Mouse (Mus musculus) kidney, adult 10 weeks (tissue): ENCODE measurements around the gene Wars. TPM values are rescaled to one million over a fixed set of nuclear protein-coding genes. Genes with fewer than 3 reads are reported as not detected.

Experiments
- polyA plus RNA-seq: library from polyadenylated mRNA; stranded (reverse); fragments of 350-450 nt; fragmentation: Illumina TruSeq; extraction: RNeasy Lipid Tissue Mini Kit (QIAGEN cat#74804); gene quantifications from one replicate; pipeline ENCODE4 v1.2.3, GENCODE M21; 2014; ENCODE audit warnings: low read depth, low replicate concordance

Wars gene
- polyA plus RNA-seq, result 10.3 TPM

GRCm38 (mm10) chr12:108893715-108894431, at the start of gene Wars:
Wars (minus strand) TSS chr12:108894174.

DNA sequence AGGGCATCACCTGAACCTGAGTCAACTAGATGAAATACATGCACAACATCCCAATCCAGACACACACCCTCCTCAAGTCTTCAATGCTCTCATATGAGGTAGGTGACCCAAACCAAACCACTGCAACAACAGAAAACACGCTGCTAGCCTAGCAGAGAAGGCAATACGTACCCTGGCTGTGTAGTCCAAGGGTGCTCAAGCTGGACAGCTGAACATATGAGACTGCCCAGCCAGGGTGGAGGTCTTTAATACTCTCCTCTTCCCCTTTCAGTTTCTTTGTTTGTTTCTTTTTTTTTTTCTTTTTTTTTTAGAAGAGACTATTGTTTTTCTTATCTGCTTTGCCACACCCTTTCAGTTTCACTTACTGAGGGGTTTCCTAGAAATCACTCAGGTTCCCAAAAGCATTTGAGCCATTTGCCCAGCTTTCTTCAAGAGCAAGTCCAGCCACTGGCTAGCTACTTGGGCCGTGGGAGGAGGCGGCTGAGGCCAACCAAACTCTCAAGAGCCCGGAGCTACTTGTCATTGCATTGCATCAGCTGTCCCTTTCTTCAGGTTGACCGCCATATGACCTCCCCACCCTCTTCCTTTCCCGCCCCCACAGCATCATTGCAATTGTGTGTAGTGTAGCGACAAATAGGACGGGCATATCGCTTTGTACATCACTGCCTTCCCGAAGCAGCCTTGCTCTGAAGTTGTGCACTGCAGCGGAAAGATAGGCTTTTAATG, 822 bp downstream of the Wars start, which contains the start of gene Wdr25:
Wdr25 (plus strand) TSS at position 643 of the 726 bp plus-strand sequence.

DNA sequence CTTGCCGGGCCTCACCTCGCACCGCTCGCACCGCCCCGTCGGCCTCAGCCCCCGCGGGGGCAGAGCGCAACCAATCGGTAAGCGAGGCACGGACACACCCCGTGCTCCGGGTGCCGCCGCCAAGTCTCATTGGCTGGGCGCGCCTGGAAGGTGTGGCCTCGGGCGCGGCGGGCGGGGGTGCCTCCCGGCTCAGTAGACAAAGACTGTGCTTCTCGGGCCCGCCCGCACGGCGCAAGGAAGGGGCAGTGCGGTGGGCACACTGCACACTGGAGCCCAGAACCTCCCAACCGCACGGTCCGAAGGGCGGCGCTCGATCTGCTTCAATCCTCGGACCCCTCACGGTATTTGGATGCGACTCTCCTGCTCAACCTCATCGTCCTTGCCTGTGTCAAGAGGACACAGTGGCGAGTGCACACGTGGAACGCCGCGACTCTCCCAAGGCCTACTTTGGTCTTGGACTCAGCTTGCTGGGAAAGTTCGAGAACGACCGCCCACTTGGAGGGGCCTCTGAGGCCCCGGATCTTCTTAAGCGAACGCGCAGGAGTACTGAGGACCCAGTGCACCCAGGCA, 58.0 kb downstream of the Wars start, which contains the start of the genes Slc25a29 and Slc25a47:
Slc25a29 (minus strand) TSS at position 44 of the 570 bp plus-strand sequence.
Slc25a47 (plus strand) TSS at position 207 of the 570 bp plus-strand sequence.

Other genes starting within 250 kb of the Wars start
- 0.61 TPM for gene Degs2, start 191.9 kb downstream of the Wars start, polyA plus RNA-seq
- gene Yy1, start 101.2 kb downstream of the Wars start, polyA plus RNA-seq, result 56.5 TPM
- not detected for gene Slc25a29, start 58.3 kb downstream of the Wars start, polyA plus RNA-seq
- not detected for gene Slc25a47, start 58.1 kb downstream of the Wars start, polyA plus RNA-seq
- 0.20 TPM for gene Wdr25, start 543 bp downstream of the Wars start, polyA plus RNA-seq
- not detected for gene Begain, start 174.0 kb upstream of the Wars start, polyA plus RNA-seq